Mouse (Mus musculus) ES-Bruce4 (cell line): ENCODE results near the gene Med4. TPM values are rescaled to one million over a fixed set of nuclear protein-coding genes. Genes with fewer than 3 reads are reported as not detected.

Experiments used
- H3K27ac ChIP-seq: 2 replicates; pipeline ENCODE4 v1.5.1; 2012; ENCODE audit warnings: low read length, inconsistent platforms; ENCODE audit not compliant: insufficient read depth
- H3K27me3 ChIP-seq: 2 replicates; pipeline ENCODE4 v1.6.1; 2012; ENCODE audit warnings: mild to moderate bottlenecking, low read length, inconsistent platforms; ENCODE audit not compliant: control insufficient read depth, poor library complexity, insufficient read depth, severe bottlenecking
- H3K36me3 ChIP-seq: 2 replicates; pipeline ENCODE4 v1.6.1; 2012; ENCODE audit warnings: inconsistent platforms, mild to moderate bottlenecking, low read length, moderate library complexity; ENCODE audit not compliant: control insufficient read depth, poor library complexity, insufficient read depth, severe bottlenecking
- H3K4me1 ChIP-seq: one replicate; pipeline ENCODE4 v1.8.1; 2011; ENCODE audit warnings: low read length; ENCODE audit not compliant: control insufficient read depth, insufficient read depth
- H3K4me3 ChIP-seq: 2 replicates; pipeline ENCODE4 v1.5.1; 2011; ENCODE audit warnings: low read depth, mild to moderate bottlenecking, low read length
- H3K9ac ChIP-seq: 2 replicates; pipeline ENCODE4 v1.6.1; 2012; ENCODE audit warnings: low read depth, mild to moderate bottlenecking, inconsistent platforms; ENCODE audit not compliant: poor library complexity, severe bottlenecking
- H3K9me3 ChIP-seq: replicated peaks from 2 replicates; pipeline ENCODE4 v1.6.1; 2012; ENCODE audit warnings: mild to moderate bottlenecking, low read length, inconsistent platforms; ENCODE audit not compliant: control insufficient read depth, poor library complexity, insufficient read depth, severe bottlenecking
- CTCF ChIP-seq: IDR thresholded peaks from one replicate; pipeline ENCODE4 v1.8.1; 2011; ENCODE audit warnings: low read depth, low read length
- EP300 ChIP-seq: IDR thresholded peaks from 2 replicates; pipeline ENCODE4 v1.6.1; 2011; ENCODE audit warnings: low read depth, low read length; ENCODE audit not compliant: insufficient read depth
- POLR2A ChIP-seq: IDR thresholded peaks from one replicate; pipeline ENCODE4 v1.8.1; 2011; ENCODE audit warnings: low read length; ENCODE audit not compliant: insufficient read depth
- polyA plus RNA-seq: library from polyadenylated mRNA; stranded (reverse); fragments of >200 nt; gene quantifications from 2 replicates; pipeline ENCODE4 v1.2.4, GENCODE M21; 2011; ENCODE audit warnings: low read depth; ENCODE audit not compliant: missing spikeins, insufficient read depth, insufficient read length

Gene Med4
- polyA plus RNA-seq, 1 experiment = 63.0 TPM

GRCm38 (mm10) chr14:73550732-73551131 lies 40.9 kb downstream of the Med4 start:
- H3K4me1 ChIP-seq = peaks cover 2% of the 10 kb centered on the region
- TF ChIP-seq POLR2A = no peak
- TF ChIP-seq EP300 = no peak
- no peak for TF ChIP-seq CTCF

GRCm38 (mm10) chr14:73551164-73551563 lies 41.3 kb downstream of the Med4 start:
- H3K9ac ChIP-seq = no peak overlapping the region
- no peaks in the 10 kb centered on the region for H3K36me3 ChIP-seq
- no peaks in the 10 kb centered on the region for H3K9me3 ChIP-seq
- TF ChIP-seq EP300 (no peak), CTCF (no peak), POLR2A (no peak)
- H3K27me3 ChIP-seq = no peaks in the 10 kb centered on the region
- H3K4me3 ChIP-seq = no peak overlapping the region
- peaks cover 2% of the 10 kb centered on the region for H3K4me1 ChIP-seq
- H3K27ac ChIP-seq = no peak overlapping the region

More at GRCm38 (mm10) chr14:73550732-73551131, 40.9 kb downstream of the Med4 start:
- H3K27me3 ChIP-seq = no peaks in the 10 kb centered on the region
- H3K9me3 ChIP-seq = no peaks in the 10 kb centered on the region
- no peaks in the 10 kb centered on the region for H3K36me3 ChIP-seq
- no peak overlapping the region for H3K4me3 ChIP-seq
- no peak overlapping the region for H3K27ac ChIP-seq
- no peak overlapping the region for H3K9ac ChIP-seq

DNA sequence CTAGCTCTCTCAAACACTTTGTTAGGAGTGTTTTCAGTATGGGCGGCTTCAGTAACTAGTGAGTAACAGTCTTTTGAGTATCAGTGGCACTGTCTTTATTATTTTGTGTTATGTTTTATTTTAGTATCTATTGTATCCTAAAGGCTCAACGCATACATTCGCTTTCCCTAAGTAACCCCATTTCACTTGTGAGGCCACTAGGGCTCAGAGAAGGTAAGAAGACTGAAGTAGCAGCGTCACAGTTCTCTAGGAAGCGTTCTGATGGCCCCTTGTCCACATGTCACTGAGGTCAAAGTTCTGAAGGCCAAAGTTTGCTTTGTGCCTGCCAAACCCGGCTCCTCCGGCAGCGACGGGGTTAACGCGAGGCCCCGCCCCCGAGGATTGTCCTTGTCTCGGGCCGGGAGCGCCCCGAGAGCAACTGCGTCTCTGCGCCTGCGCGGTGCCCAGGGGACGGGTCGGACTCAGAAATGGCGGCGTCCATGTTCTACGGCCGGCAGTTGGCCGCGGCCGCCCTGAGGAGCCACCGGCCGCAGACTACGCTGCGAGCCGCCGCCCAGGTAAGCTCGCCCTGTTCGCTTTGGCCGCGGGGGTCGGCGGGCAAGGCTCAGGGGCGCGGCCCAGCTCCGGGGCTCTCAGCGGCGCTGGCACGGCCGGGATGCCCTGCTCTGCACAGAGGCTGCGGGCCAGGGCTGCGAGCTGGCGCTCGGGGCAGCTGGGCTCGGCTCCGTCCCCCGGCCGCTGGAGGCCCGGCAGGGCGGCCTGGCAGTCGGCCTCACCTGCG lies 42.7 kb downstream of the Med4 start:
- TF ChIP-seq EP300 (peak; percentile 28; the same call in 1 of the 2 replicates), CTCF (no peak), POLR2A (no peak)
- H3K36me3 ChIP-seq = no peaks in the 10 kb centered on the region
- peak overlapping the region; percentile 91 for H3K9ac ChIP-seq
- no peaks in the 10 kb centered on the region for H3K9me3 ChIP-seq
- H3K4me1 ChIP-seq = peaks cover 2% of the 10 kb centered on the region
- H3K4me3 ChIP-seq = peak overlapping the region; percentile 93
- no peaks in the 10 kb centered on the region for H3K27me3 ChIP-seq
- H3K27ac ChIP-seq = no peak overlapping the region

- H3K4me1 ChIP-seq = peaks cover 2% of the 10 kb centered on the region
- no peak overlapping the region for H3K27ac ChIP-seq
- H3K36me3 ChIP-seq = no peaks in the 10 kb centered on the region
- H3K27me3 ChIP-seq = no peaks in the 10 kb centered on the region
- no peaks in the 10 kb centered on the region for H3K9me3 ChIP-seq
- TF ChIP-seq EP300 (no peak), CTCF (no peak), POLR2A (no peak)
- peak overlapping the region; percentile 93 for H3K4me3 ChIP-seq
- peak overlapping the region; percentile 91 for H3K9ac ChIP-seq
These were observed 43.4 kb downstream of the Med4 start for GRCm38 (mm10) chr14:73553122-73553696.

Other genes with a start within 250 kb of the Med4 start
- 47.2 and 51.3 TPM in 2 replicates for gene Rb1, start 184.2 kb upstream of the Med4 start, polyA plus RNA-seq
- 136 and 150 TPM in 2 replicates for gene Itm2b, start 124.7 kb upstream of the Med4 start, polyA plus RNA-seq
- gene Sucla2, start 15.3 kb downstream of the Med4 start, polyA plus RNA-seq = 82.5 and 91.0 TPM in 2 replicates
- 3.3 and 3.9 TPM in 2 replicates for gene Nudt15, start 38.2 kb downstream of the Med4 start, polyA plus RNA-seq
- gene Gm21750, start 151.2 kb downstream of the Med4 start, polyA plus RNA-seq = not detected in 2 replicates